Mouse (Mus musculus) thymus, adult 2 months (tissue): Measurements from ENCODE around the gene Fbxl16.

Experiments
- CTCF ChIP-seq: fragments of 200-500 bp; IDR thresholded peaks from 2 replicates; pipeline ENCODE4 v1.5.1; 2012; ENCODE audit warnings: mild to moderate bottlenecking, control low read depth, low read length, moderate library complexity, borderline replicate concordance; ENCODE audit not compliant: control insufficient read depth, poor library complexity, insufficient read depth; ENCODE audit errors: extremely low read depth
- POLR2A ChIP-seq: fragments of 200-500 bp; IDR thresholded peaks from 2 replicates; pipeline ENCODE4 v1.6.1; 2012; ENCODE audit warnings: mild to moderate bottlenecking, low read length, control low read depth, moderate library complexity; ENCODE audit not compliant: control insufficient read depth, poor library complexity, insufficient read depth; ENCODE audit errors: extremely low read depth

DNA sequence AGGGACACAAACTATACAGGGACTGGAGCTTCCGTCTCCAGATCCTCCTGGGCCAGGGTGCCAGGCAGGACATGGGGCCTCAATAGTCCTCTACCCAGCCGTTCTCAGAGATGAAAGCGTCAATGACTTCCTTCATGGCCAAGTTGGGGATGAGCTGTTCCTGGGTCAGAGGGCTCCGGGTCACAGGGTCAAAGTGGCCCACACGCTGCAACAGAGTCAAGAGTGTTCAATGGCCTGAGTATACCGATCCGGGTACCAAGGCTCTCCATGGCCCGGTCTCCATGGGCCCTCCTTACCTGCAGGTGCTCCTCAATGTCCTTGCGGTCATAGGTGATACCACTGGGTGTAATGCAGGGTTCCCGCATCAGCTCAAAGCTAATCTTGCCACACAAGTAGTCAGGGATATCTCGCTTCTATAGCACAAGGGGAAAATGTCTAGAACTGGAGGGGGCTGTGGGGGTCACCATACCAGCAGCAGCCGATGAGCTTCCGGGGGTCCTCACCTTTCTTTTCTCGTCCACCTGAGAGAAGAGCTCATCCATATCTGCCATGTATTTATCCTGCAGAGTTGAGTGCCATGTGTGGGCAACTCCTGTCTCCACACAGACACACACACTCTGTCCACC, 22.0 kb downstream of the Fbxl16 start:
- TF ChIP-seq CTCF, result no peak
- TF ChIP-seq POLR2A, result no peak
